Mouse (Mus musculus) regulatory T cell (primary cell): ENCODE measurements around the gene Ccdc42.

ENCODE experiments used
- in situ Hi-C: fragments of 300-600 bp; cut with MboI, MseI; formaldehyde crosslinking; loops from one replicate; pipeline ENCODE4 v1.15.1; 2025; ENCODE audit warnings: high pct_unique_total_duplicates

Ccdc42 gene

DNA sequence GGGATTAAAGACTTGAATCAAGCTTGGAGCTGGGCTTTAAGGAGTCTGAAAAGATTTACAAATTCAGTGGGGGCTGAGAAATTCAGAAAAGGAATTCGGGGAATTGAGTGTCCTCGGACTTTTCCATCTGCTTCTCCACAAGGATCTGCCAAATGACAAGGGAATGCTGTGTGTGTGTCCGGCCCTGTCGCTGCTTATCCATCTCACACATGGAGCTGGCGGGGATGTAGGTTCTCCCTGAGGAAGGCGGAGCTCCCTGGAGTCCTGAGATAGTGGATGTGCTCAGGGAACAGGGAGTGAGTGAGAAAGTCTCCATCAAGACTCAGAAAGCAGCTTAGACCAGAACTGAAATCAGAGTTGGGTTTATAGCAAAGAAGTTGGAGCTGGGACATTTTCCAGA, 58.0 kb downstream of the Ccdc42 start:
- in situ Hi-C loops, result no loop called here
